Mouse (Mus musculus) ES-CJ7 (cell line): Measurements from ENCODE around the gene Phkg1.
"Not testable (repeated sequence)": the region's sequence is repeated elsewhere in the genome, so short reads cannot be mapped to it uniquely, and the experiment has no call there.

Source experiments
- DNase-seq: peaks from one replicate; pipeline ENCODE4 v3.0.0; 2011; ENCODE audit warnings: low read depth, low spot score

Phkg1 gene

DNA sequence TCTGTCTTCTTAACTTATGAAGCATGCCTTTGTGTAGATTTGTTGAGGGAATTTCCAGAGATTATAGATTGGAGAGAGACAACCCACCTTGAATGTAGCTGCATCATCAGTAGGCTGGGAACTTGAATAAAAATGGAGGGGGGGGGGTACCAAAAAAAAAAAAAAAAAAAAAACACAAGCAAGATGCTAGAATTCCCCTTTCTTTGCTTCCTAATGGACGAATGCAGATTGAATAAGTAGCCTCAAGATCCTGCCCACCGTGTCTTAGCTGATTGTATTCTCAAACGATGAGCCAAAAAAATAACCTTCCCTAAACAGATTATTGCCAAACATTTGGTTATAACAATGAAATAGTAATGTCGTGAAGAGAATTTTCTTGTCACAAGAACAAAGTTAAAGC is 9.4 kb upstream of the Phkg1 start:
- no peak for DNase-seq

DNA sequence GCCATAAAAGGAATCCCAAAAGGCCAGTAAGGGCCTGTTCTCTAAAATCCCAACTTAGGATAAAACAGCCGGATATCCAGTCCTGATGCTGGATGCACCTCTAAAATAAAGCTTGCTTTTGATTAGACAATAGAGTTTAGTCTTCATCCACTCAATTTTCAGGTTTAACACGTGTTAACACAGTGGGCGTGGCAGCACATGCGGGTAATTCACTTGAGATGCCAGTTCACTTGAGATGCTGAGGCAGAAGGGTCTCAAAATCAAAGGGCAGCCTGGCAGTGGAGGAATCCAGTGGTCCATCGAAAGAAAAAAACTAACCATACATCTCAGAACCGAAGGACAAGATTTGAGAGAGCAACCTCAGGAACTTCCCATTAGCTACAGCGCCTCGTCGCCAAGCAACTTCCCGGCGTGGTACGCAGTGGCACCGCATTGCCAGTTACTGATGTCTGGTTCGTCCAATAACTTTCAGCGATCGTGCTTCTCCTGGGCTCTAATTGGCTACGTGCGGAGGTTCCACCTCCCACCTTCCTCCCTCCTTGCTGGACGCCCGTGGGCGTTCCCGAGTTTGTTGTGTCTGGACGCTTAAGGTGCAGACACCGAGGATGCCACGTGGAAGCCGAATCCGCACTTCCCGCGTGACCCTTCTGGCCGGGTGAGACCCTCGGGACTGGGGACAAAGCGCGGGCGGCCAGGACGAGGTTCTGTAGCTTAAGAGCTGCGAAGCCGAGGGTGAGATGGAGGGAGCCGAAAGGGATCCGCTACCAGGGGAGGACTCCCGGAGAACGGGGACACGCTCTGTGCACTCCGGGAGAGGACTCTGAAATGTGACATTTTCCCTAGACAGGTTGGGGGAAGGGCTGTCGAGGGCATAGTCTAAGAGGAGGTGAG is 2.9 kb downstream of the Phkg1 start, which contains the start of gene Zbed5:
Zbed5 (plus strand) TSS at position 526 of the 891 bp plus-strand sequence.
- DNase-seq: peak; percentile 98

- not testable (repeated sequence) for DNase-seq
Measured at GRCm38 (mm10) chr5:129890390-129890789, 8.0 kb downstream of the Phkg1 start.

GRCm38 (mm10) chr5:129886911-129887636 is 11.3 kb downstream of the Phkg1 start, which contains the start of gene Chchd2:
Chchd2 (minus strand) TSS chr5:129887470.
- peak; percentile 99 for DNase-seq

DNA sequence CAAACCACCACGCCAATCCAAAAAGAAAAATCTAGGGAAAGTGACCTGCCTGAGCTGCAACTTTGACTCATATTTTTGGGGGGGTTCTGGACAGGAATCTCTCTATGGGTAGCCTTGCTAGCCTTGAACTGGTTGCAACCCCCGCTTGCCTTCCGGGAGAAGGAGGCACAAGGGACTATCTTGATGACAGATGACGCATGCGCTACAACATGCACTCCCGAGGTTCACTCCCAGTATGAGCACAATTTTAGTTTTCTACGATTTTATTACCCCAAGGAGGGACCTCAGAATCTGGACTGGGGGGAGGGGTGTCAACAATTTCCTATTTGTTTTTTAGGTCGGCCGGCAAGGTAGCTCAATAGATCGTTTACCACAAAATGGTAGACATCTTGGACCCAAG is 12.1 kb downstream of the Phkg1 start:
- DNase-seq: no peak

GRCm38 (mm10) chr5:129879888-129880287 is 18.5 kb downstream of the Phkg1 start:
- no peak for DNase-seq

GRCm38 (mm10) chr5:129878946-129879345 is 19.4 kb downstream of the Phkg1 start:
- no peak for DNase-seq

- no peak for DNase-seq
Measured at GRCm38 (mm10) chr5:129877731-129878455, 20.5 kb downstream of the Phkg1 start.

DNA sequence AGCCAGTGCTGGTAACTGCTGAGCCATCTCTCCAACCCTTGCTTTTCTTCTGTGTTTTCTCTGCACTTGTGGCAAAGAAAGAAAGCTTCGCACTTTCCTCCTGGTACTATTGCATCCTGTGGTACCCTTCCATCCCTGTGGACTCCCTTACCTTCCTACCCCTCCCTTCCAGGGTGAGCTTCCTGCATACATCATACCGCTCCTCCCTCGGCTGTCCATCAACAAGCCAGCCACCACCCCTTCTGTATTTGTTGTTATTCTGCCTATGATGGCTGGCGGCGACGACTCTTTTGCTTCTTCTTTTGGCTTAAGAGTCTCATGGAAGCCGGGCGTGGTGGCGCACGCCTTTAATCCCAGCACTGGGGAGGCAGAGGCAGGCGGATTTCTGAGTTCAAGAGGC is 23.3 kb downstream of the Phkg1 start:
- DNase-seq: peak; percentile 59

DNA sequence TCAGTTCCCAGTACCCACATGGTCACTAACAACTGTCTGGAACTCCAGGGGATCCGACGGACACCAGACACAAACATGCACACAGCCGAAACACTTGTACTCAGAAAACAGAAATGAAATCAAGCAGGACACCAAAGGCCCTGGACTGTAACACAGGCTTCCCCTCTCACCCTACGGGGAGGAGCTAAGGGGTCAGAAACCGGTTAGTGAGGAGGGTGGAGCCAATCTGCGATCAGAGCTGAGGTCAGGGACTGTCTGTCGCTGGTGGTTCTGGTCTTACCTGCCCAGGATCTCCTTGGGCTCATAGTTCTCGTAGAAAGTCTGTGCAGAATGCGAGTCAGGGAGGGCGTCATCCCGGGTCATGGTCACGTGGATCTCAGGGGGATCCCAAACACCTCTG is 24.4 kb downstream of the Phkg1 start:
- DNase-seq: peak; percentile 64

GRCm38 (mm10) chr5:129871238-129871637 is 27.1 kb downstream of the Phkg1 start:
- no peak for DNase-seq

- DNase-seq: peak; percentile 92
Measured at GRCm38 (mm10) chr5:129869238-129869995, 28.9 kb downstream of the Phkg1 start.

- no peak for DNase-seq
Measured at GRCm38 (mm10) chr5:129865841-129866240, 32.5 kb downstream of the Phkg1 start.

GRCm38 (mm10) chr5:129864467-129864866 is 33.9 kb downstream of the Phkg1 start:
- DNase-seq: peak; percentile 85

- peak; percentile 74 for DNase-seq
Measured at GRCm38 (mm10) chr5:129862325-129862724, 36.0 kb downstream of the Phkg1 start.

DNA sequence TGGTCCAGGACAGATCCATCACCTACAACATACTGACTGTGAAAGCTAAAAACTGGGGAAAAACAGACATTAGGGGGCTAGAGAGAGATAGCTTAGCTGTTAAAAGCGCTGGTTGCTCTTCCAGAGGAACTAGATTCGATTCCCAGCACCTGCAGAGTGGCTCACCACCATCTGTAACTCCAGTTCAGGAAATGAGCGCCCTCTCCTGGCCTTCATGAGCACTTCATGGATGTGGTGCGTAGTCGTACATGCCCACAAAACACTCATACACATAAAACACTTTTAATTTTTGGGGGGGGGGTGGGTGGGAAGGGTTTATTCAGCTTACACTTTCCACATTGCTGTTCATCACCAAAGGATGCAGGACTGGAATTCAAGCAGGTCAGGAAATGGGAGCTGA is 41.9 kb downstream of the Phkg1 start:
- peak; percentile 66 for DNase-seq

GRCm38 (mm10) chr5:129855163-129855562 is 43.2 kb downstream of the Phkg1 start:
- peak; percentile 53 for DNase-seq

GRCm38 (mm10) chr5:129847558-129847820 is 50.9 kb downstream of the Phkg1 start:
- DNase-seq: no peak

- peak; percentile 97 for DNase-seq
Measured at GRCm38 (mm10) chr5:129846752-129847557, 51.4 kb downstream of the Phkg1 start, which contains the start of gene Sumf2. Sumf2 (plus strand) TSS chr5:129846986.

- no peak for DNase-seq
Measured at GRCm38 (mm10) chr5:129844848-129845247, 53.5 kb downstream of the Phkg1 start.
